Mouse (Mus musculus) cerebellum, adult 9-11 months (tissue): ENCODE measurements at regions not wholly inside any gene's neighbourhood (a gene's known extent, or its start where the extent isn't known, plus 50 kb on each side); places are given as distances from the start of the nearest gene placed in this dataset.

Experiments used
- DNase-seq: peaks from one replicate; pipeline ENCODE4 v3.0.0; 2022

DNA sequence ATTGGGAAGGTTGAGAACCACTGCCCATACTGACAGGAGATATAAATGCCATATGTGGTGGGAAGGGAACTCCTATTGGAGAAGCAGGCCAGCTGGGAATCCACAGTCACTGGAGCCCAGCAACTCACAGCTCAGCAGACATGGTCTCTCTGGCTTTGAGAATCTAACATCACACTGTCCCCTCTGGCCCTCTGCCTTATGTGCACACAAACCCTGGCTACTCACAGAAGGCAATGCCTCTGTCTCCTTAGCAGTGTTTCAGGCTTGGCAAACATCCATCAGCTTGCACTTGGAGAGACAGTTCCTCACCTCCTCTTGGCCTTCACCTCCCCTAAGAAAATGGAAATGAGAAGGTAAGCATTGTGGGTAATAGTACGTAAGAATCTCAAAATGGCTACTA lies 188.2 kb upstream of the Mgmt start:
- DNase-seq: no peak

DNA sequence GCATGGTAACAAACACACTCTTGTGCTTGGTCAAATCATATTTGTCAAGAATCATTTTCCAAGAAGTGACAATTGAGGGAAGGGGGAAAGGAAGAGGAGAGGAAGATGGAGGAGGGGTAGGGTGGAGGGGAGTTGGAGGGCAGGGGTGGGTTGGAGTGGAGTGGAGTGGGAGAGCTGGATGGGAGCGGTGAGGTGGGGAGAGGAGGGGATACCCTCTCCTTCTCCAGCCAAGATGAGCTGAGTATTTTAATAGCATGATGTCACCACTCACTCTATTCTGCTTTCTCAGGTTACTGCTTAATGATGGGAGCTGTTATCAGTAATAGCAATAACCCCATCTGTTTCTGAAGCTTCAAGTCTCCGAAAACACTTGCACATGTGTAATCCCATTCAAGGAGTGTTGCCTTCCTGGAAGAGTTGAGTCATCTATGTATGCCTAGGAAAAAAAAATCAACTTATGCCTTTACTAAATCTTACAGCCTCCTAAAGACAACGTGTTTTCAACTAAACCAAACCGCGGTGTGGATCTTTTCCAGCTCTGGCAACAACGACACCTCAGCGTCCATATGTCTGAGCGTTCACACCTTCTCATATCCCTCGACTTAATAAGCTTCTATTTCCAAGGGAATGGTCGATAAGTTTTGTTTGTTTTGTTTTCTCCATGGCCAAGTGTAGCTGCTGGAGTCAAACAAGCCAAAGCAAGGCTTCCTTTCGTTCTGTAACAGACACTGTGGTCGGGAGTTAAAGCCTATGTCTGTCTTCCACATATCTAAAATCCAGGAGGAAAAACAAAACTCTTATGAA lies 187.0 kb upstream of the Mgmt start:
- DNase-seq: no peak

DNA sequence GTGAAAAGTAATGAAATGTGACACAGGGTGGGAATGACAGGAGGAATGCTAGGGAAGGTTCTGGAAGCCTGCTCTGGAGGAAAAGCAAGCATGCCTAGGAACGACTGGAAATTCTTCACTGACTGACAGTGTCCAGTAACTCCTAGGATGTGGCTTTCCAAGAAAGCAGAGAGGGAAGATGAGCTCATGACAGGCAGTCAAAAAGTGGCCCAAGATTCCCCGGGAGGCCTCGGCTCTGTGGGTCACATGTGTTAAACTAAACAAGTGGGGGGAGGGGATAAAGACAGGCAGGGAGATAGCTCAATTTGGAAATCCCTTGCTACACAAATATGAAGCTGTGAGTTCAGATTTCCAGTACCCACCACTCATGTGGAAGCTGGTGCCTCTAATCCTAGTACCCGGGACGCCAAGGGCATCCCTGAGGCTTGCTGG lies 186.4 kb upstream of the Mgmt start:
- DNase-seq: no peak

DNA sequence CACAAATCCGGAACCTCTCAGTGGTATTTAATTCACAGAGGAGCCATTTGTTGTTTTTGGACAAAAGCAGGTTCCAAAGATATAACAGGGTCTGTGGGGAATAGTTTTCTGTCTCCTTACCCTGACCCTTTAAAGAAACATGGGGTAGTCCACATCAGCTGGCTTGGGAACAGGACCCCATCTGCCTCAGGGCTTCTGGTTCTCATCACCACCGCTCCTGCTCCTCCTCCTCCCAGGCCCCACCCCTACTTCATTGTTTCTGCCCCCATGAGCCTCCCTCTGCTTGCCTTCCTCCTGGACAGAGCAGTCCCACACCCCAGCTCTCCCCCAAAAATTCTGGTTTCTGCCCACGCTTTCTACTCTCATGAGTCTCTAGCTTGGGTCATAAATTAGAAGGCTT lies 183.8 kb upstream of the Mgmt start:
- DNase-seq: no peak

DNA sequence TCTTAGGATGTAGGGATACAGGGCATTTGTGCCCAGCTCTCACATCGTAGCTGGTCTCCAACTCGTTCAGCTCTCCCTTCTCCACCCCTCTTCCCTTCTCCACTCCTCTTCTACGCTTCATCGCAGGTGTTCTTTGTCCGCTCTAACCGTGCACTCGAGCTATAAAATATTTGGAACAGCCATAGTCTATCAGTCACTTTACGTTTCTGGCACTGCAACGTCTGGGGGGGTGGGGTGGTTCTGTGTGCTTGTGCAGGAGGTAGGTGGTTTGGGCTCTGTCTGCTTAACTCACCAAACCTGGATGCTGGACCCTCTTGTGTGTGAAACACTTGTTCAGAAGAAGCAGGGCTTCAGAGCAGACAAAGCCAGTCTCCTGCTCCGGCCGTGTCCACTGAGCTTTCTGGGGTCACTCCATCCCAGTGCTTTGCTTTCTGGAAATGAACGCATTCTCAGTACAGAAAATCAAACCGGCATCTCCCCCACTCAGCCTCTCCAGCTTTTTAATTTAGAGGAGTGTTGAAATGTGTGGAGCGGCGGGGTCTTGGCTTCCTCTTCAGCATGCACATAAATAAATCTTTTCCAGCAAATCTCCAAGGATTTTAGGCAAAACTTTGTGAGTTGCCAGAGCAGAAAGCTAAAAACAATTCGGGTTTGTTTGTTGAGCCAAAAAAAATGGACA lies 181.3 kb upstream of the Mgmt start:
- DNase-seq: no peak

DNA sequence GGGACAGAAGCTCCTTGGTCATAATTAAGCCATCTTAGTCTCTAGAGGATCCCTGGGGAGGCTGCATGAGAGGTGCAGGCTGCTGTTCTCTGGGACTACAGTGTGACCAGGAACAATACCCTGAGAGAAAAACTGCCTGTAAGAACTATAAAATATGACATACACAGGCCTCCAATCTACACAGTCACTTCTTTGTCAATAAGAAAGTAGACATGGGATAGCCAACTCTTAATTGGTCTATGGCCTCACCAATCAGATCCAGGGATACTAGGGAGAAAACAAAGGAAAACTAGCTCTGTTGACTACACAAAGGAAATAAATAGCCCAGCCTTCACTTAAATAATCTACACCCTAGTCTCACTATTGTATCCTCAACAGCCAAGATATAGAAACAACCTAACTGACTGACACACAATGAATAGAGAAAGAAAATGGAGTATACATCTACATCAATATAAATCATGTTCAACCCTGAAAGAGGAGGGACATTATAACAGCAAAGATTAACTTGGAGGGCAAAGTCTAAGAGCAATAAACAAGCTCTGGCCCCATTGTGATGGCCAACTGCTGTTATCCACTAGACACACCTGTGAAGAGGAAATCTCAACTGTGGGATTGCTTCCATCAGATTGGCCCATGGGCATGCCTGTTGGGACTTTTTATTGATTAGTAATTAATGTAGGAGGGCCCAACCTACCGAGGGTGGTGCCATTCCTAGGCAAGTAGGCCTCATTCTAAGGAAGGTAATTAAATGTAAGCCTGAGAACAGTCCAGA lies 166.6 kb upstream of the Mgmt start:
- no peak for DNase-seq

DNA sequence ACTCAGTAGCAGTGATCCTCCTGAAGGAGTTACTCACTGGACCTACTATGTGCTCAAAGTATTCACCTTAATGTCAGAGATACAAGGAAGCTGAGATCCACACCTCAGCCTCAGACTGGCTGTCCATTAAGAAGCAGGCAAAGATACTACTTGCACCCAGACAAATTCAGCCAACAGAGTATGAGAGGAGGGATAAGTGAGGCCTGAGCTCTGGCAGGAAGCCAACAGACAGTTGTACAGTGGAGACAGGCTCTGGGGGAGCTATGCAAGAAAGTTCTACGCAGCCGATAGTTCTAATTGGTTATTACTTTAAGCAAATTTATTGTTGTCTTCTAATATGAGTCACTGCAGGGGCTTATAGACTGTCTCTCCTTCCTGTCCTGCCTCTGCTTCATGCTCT lies 152.2 kb upstream of the Mgmt start:
- DNase-seq: no peak

DNA sequence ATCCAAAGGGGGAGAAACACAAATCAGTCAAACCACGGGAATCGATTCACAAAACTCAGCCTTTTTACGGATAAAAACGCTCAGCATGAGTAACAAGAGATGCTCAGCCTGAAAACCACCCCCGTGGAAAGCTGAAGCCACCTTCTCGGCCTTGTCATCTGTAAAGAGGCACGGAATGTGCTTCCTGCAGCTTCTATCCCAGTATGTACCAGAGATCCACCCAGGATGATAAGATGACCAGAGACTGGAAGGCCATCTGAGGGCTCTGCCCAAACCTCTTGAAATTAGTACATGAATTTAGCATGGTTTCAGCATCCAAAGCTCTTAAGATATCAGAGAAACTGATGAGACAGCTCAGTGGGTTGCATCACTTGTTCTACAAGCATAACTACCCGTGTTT lies 149.0 kb upstream of the Mgmt start:
- no peak for DNase-seq

DNA sequence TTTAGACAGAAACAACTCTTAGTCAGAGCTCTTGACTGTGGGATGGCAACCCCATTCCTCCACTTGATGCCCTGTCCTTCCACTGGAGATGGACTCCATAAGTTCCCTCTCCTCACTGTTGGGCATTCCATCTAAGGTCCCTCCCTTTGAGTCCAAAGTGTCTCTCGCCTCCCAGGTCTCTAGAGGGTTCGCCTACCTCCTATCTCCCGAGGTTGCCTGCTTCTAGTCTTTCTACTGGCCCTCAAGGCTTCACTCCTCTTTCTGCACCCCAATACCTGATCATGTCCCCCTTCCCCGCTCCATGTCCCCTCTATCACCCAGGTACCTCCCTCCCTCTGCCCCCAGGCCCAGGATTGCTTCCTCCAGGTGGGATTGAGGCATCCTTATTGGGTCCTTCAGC lies 142.9 kb upstream of the Mgmt start:
- no peak for DNase-seq

DNA sequence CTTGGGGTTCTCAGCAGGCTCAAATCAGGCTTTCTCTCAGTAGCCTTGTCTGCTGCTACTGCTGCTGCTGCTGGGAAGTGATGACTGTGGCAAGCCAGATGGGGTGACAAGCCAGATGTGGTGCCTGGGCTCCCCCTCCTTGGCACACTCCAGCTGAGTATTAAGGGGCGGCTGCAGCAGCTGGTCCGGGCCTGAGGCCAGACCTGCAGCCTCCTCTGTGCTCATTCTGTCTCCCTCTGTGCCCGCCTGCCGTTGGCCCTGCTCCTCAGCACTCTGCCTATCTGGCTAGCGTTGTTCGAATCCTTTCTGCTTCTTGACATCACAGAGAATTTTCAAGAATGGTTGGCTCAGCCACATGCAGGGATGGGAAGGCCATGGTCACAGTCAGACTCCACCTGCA lies 139.6 kb upstream of the Mgmt start:
- DNase-seq: no peak

DNA sequence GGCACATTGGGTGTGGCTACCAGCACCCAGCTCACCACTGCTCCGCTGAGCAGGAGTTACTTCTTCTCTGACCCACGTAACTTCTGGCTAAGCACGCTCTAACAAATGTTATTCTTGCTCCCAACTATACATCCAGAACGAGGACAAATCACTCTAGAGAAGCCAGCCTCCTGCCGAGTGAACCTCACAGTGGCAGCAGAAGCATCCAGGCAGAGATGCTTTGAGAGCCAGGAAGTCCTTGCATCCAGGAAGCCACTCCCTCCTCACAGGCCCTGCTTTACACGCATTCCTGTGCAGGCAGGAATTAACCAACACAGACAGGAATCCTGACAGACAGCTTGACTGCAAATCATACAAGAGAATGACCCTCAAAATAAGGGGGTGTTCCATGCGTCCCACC lies 129.4 kb upstream of the Mgmt start:
- DNase-seq: no peak

DNA sequence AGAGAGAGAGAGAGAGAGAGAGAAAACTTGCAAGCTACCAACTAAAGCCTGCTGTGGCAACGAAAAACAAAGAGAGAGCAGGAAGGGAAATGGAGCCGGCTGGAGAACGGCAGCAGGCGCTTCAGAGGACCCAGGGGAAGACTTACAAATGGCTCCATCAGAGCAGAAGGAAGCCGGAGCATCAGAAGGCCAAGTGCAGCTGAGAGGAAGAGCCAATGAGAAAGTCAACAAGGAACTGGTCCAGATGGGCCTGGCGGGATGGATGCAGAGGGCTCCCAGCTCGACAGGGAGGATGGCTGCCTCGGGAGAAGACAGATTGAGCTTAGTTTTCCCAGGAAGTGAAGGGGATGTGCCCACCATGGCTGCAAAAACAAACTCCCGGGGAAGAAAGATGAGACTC lies 127.2 kb upstream of the Mgmt start:
- DNase-seq: no peak

DNA sequence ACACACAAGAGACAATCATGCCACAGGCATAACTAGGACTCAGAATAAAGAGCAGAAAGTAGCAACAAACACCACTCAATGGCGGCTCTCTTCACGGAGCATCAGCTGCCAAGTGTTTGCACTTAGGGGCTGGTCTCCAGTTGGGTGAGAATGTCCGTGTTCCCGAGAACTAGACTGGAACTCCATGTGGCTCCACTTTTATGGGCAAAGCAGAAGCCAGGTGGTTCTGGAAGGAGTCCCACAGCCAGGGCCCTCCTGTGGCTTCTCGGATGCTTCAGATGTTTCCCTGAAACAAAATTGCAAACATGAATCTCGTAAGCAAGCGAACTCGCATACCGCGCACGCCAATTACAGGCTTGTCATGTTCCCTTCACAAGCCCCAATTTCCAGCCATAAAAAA lies 113.7 kb upstream of the Mgmt start:
- no peak for DNase-seq

DNA sequence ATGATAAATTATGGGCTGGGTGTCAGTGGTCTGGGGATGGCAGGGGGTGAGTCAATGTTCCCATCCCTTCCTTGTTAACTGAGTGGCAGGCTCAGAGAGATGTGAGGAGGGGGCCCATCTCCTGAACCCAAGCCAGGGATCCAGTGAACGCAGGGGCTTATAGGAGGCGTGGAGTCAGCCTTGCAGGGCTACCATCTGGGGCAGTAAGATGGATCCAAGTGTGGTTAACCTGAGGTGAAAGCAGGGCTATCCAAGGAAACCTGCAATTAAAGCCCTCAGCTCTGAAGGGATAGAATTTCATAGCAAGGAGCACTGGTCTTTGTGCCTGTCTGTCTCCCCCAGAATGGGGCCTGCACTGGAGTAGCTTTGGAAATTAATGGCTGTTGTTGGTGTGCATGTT lies 103.3 kb upstream of the Mgmt start:
- no peak for DNase-seq

DNA sequence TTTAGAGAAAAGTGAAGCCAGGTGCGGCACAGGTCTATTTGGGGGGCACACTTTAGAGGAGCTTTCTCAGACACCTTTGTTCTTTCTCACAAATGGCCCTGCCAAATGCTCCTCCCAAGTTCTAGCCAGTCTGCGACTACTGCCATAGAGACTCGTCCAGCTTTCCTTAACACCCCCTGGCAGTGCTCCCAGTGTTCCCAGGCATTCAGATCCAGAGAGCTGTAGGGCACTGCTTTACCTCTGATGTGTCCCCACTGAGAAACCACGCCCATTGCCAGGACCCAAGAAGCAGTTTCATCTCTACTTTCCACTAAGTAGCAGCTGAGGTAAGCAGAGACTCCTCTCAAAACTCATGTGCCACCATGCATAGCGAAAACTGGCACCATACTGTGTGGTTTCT lies 102.3 kb upstream of the Mgmt start:
- no peak for DNase-seq

DNA sequence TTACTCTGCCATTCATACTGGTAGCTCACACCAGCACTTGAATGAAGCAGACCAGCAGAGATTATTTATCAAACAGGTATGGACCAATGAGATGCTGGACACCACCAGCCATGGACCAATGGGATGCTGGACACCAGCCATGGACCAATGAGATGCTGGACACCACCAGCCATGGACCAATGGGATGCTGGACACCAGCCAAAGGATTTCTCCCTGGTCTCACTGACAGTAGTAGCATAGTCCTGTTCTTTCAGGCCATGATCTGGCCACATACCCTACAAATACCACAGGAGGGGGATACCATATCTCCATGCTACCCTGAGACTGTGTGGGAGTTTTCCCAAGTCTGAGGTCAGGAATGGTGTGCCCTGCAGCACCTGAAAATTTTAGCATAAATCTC lies 98.0 kb upstream of the Mgmt start:
- DNase-seq: no peak

DNA sequence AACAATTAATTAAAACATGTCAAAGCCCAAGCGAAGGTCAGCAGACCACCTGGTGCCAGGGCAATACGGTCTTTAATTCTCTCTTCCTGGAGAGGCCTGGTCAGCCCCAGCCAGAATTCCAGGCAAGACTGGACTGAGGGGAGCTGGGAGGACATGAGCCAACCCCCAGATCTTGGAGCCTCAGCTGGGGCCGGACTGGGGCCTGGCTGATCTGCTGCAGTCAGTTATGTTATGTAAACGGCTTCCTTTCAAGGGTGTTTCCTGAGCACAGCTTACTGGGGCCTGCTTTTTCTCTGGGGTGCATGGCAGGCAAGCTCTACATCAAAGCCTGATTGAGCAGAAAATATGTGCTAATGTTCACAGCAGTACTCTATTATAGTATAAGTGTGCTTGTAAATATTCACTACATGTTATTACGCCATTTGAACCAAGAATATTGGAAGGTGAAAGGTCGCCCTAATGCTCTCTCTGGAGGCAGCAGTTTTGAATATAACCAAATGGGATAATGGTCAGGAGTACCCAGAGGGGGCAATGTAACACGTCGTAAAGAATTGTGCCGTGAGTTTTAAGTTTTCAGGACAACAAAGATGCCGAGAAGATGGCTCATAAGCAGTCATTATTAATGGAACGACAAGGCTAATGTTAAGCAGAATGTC lies 96.5 kb upstream of the Mgmt start:
- DNase-seq: no peak

DNA sequence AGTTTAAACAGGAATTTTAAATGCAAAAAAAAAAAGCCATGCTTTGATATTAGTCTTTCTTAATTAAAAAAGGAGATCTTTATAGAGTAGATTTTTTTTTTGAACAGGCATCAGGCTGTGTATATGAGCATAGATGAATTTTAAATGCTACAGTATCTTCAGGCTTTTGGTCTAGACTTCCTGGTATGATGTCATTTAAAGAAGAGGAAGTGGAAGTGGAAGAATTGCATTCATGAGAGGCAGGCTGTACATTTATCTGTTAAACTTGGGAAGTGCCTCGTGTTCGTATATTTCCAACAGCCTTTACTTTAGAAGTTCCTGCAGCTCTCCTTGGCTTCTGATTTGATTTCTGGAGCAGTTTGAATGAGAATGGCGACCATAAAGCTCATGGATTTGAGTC lies 95.8 kb upstream of the Mgmt start:
- DNase-seq: no peak

DNA sequence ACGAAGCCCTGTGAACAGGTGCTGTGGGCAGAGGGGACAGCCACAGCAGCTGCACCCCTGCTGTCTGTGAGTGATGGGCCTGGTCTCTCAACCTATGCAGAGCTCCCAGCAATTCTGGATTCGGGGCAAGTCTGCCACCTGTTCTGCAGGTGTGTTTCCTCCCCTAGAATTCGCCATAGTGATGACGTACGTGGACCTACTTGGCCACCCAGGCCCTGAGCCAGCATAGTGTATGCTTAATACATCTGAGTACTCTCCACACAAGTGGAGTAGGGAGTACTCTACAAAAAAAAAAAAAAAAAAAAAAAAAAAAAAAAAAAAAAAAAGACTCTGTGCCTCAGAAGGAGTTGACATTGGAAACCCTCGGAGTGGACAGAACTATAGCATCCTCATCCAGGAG lies 87.3 kb upstream of the Mgmt start:
- DNase-seq: no peak

DNA sequence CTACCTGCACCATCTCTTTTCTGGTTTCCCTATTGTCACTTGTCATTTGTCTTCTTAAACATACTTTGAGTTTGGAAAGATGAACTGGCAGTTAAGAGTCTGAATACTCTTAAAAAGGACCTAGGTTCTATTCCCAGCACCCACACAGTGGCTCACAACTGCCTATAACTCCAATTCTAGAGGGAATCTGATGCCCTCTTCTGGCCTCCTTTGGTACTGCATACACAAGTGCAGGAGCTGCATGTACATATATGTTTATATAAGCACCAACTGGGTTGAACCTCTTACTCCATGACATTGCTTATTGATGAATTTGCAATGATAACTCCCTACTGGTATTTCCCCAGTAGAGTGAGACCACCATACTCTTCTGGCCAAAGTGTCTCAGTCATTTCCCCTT lies 86.4 kb upstream of the Mgmt start:
- no peak for DNase-seq

DNA sequence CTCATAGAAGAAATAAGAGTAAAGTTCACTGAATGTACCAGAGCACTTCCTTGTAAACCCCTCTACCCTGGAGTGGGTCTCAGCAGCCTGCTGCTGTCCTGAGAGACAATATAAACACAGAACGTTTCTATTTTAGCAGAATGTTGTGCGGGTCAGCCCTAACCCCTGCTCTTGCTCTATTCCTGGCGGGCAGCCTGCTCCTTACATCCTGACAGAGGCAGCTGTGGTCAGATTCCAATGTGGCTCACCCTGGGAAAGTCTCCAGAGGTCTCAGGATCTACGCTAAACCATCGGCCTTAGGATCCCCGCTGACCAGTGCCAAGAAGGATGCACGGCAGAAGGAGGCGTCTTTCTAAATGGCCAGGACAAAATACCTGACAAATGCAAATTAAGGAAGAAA lies 84.8 kb upstream of the Mgmt start:
- DNase-seq: no peak

DNA sequence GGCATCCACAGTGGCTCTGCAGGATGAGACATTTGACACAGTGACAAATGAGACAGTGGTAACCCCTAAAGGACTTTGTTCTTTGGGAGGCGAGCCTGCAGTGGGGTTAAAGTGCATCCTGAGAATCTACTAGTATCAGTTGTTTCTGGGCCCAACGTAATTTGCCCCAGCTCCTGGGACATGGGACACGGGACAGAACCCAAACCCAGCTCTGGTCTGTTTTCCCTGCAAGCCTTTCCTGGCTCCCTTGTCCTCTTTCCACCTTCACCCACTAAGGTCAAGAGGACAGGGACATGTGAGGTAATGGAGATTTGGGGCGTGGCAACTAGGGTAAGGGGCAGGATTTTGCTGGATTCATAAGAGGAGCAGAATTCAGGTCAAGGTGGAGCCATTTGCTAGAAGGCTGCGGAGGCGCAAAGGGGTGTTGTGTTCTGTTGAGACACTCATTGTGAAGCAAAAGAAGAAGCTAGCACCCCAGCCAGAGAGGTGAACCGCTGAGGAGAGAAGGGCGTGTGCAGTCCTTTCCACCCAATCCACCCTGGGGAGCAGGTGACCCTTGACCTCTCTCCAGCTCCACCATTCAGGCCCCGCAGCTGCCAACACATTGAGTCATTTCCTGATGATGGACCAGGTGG lies 80.6 kb upstream of the Mgmt start:
- DNase-seq: no peak

DNA sequence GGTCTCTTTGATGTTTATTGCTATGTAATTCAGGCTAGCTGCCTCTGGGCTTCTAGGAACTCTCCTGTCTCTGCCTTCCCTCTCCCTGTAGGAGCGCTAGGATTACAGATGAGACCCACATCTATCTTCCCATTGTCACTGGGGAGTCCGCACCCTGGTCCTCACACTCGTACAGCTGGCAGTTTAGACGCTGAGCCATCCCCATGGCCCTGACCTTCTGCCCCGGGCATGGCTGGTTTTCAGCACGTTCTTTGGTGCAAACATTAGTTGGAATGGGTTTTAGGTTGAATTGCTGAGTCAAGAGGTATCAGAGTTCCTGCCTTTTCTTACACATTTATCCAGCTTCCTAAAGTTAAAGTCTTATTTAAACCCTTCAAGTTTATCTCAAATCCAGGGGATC lies 79.7 kb upstream of the Mgmt start:
- DNase-seq: no peak
